In the genomic region with DNA sequence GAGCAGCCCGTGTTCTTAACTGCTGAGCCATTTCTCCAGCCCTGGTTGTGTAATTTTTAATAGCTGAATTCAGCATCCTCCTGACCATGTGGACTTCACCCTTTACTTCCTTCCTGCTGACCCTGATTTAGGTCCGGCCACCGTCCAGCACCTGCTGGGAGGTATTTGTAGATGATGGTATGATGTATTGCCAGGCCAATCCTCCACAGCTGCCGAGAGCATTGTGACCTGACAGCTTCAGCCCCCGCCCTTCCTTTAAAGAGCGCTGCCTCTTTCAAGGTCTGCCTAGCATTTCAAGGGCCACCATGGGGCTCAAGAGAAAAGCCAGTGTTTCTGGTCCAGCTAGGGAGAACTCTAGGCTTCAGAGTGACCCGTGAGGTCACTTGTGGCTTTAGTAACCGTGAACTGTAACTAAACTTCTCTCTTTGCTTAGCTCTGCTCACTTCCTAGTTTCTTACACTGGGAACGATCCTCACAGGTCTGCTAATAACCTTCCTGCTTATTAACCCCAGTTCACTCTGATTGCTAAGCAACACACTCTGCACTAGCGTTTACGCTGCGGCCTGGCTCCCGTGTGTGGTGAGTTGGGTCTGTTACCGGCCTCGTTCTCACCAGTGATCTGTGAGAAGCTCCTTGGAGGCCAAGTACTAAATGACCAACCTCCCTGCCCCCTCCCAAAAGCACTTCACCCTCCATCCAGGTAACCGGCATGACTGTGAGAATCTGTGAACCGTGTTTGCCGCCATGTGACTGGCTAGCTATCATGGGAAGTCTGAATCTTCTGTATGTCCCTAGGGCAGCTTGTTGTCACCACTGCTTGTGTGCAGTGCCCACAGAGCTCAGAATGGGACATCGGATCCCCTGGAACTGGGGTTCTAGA, we compare ENCODE assay signal across 10 mouse cellular contexts.
DNase-seq lines count a peak whose midpoint lies in the region; ATAC-seq and TF ChIP-seq lines count a peak whose summit lies in the region.
"Had no signal": no experiment of that assay in that cellular context is flagged by ENCODE, and none has a peak within 500 bp of the region (broad histone marks: within the 10 kb centered on the region; RNA-seq: fewer than 3 reads in every experiment).

No protein-coding gene starts in this region.

- H3K27ac ChIP-seq in heart, embryonic 10.5 days, result no peak overlapping the region
- H3K27ac ChIP-seq in midbrain, embryonic 14.5 days (replicated peaks; ENCODE audit: low read depth, low read length), result peak overlapping the region; percentile 8; the same call in 1 of the 2 replicates
- H3K27ac ChIP-seq in midbrain, postnatal 0 days (ENCODE audit: low read depth, low read length), result no peak overlapping the region
- H3K27ac ChIP-seq: limb, embryonic 10.5 days had no signal

- WGBS in heart, embryonic 10.5 days, result 77% methylated on average over 19 of the region's 19 CpGs
- 44% methylated on average over 19 of the region's 19 CpGs for WGBS in midbrain, embryonic 14.5 days
- WGBS in midbrain, postnatal 0 days, result 51% methylated on average over 19 of the region's 19 CpGs

- peak; percentile 63 for DNase-seq in heart, embryonic 10.5 days (ENCODE audit: low spot score)
- no peak for DNase-seq in heart, postnatal 25 days (ENCODE audit: low spot score)
- no peak for DNase-seq in midbrain, embryonic 14.5 days
- no peak for DNase-seq in midbrain, postnatal 0 days (ENCODE audit: low spot score)
- DNase-seq in kidney, adult 8-10 months, result peak; percentile 86 to 90
- DNase-seq in retina, embryonic 14.5 days (ENCODE audit: low spot score), result peak; percentile 21
- no peak for DNase-seq in B cell, adult 2 months
- DNase-seq in testis, postnatal 10 days (ENCODE audit: low spot score), result no peak
- DNase-seq: cerebellum, adult 2 months had no signal

- H3K4me3 ChIP-seq in heart, embryonic 10.5 days, result no peak overlapping the region
- H3K4me3 ChIP-seq in midbrain, embryonic 14.5 days (replicated peaks; ENCODE audit: low read depth, low read length), result no peak overlapping the region
- no peak overlapping the region for H3K4me3 ChIP-seq in midbrain, postnatal 0 days (ENCODE audit: low read depth, low read length)
- H3K4me3 ChIP-seq: limb, embryonic 10.5 days had no signal

- no peak for TF ChIP-seq CTCF in midbrain, postnatal 0 days (IDR thresholded peaks at IDR 0.05)

- H3K9ac ChIP-seq in midbrain, embryonic 14.5 days (replicated peaks; ENCODE audit: low read length), result no peak overlapping the region
- H3K9ac ChIP-seq in midbrain, postnatal 0 days (replicated peaks; ENCODE audit: low read length, poor library complexity, severe bottlenecking), result no peak overlapping the region

- H3K36me3 ChIP-seq in heart, embryonic 10.5 days, result no peaks in the 10 kb centered on the region
- H3K36me3 ChIP-seq in midbrain, embryonic 14.5 days (ENCODE audit: control insufficient read depth, insufficient read depth, low read length), result no peaks in the 10 kb centered on the region
- no peaks in the 10 kb centered on the region for H3K36me3 ChIP-seq in midbrain, postnatal 0 days (ENCODE audit: insufficient read depth, low read length)
- H3K36me3 ChIP-seq: limb, embryonic 10.5 days had no signal

- 0 out of 2 replicates have a peak, but pooled peaks cover 6% of the 10 kb centered on the region for H3K4me1 ChIP-seq in heart, embryonic 10.5 days
- no peaks in the 10 kb centered on the region for H3K4me1 ChIP-seq in midbrain, embryonic 14.5 days (ENCODE audit: control insufficient read depth, insufficient read depth, low read length)
- no peaks in the 10 kb centered on the region for H3K4me1 ChIP-seq in midbrain, postnatal 0 days (ENCODE audit: insufficient read depth, low read length)

- no peak for ATAC-seq in midbrain, embryonic 14.5 days (ENCODE audit: low FRiP score, low TSS enrichment)
- no peak for ATAC-seq in midbrain, postnatal 0 days (ENCODE audit: low FRiP score)

- H3K9me3 ChIP-seq in heart, embryonic 10.5 days, result no peaks in the 10 kb centered on the region
- no peaks in the 10 kb centered on the region for H3K9me3 ChIP-seq in midbrain, embryonic 14.5 days (ENCODE audit: control insufficient read depth, low read length)
- H3K9me3 ChIP-seq in midbrain, postnatal 0 days (ENCODE audit: low read length), result no peaks in the 10 kb centered on the region
- H3K9me3 ChIP-seq: limb, embryonic 10.5 days had no signal

- H3K27me3 ChIP-seq in heart, embryonic 10.5 days (ENCODE audit: insufficient read depth, poor library complexity, severe bottlenecking), result no peaks in the 10 kb centered on the region
- no peaks in the 10 kb centered on the region for H3K27me3 ChIP-seq in midbrain, embryonic 14.5 days (ENCODE audit: control insufficient read depth, insufficient read depth, low read length)
- H3K27me3 ChIP-seq in midbrain, postnatal 0 days (ENCODE audit: insufficient read depth, low read length), result no peaks in the 10 kb centered on the region

- intact Hi-C loops in heart, postnatal 25 days (cut with DNase I), result no loop called here

- H3K4me2 ChIP-seq in midbrain, embryonic 14.5 days (ENCODE audit: low read length), result no peak overlapping the region
- H3K4me2 ChIP-seq in midbrain, postnatal 0 days (ENCODE audit: low read depth, low read length, poor library complexity, severe bottlenecking), result no peak overlapping the region

Comparison
In these comparisons a context has a peak if more than half of its experiments do, and no peak if none do; other contexts are left out.
1. DNase-seq: peak in heart, embryonic 10.5 days (single experiment), kidney, adult 8-10 months (2 of 2) and retina, embryonic 14.5 days (single experiment); none in heart, postnatal 25 days (single experiment), midbrain, embryonic 14.5 days (single experiment), midbrain, postnatal 0 days (single experiment), B cell, adult 2 months (0 of 2) and testis, postnatal 10 days (single experiment).